In the genomic region with DNA sequence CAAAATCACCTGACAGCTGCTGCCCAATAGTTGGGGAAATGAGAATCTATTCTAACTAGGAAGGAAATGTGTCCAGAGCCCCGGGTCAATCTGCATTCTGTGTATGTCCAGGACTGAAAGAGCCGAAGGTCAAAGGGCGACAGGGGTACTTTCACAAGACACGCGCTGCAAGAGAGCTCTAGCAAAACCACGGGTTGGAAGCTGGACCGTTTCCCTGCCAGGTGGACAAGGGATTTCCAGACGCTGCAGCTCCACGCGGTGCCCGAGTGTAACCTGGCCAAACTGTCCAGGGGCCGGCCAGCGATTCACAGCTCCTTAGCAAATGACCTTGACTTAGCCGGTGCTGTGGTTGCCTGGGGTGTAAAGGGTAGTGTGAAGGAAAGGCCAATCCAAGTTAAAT, we compare ENCODE assay signal across 14 mouse cellular contexts. TPM values are rescaled to one million over a fixed set of nuclear protein-coding genes. Genes with fewer than 3 reads are reported as not detected.
DNase-seq lines count a peak whose midpoint lies in the region; ATAC-seq and TF ChIP-seq lines count a peak whose summit lies in the region.
"Had no signal": no experiment of that assay in that cellular context is flagged by ENCODE, and none has a peak within 500 bp of the region (broad histone marks: within the 10 kb centered on the region; RNA-seq: fewer than 3 reads in every experiment).

No protein-coding gene starts in this region.

- no peak overlapping the region for H3K27ac ChIP-seq in embryonic facial prominence, embryonic 13.5 days
- no peak overlapping the region for H3K27ac ChIP-seq in embryonic facial prominence, embryonic 10.5 days (replicated peaks)
- no peak overlapping the region for H3K27ac ChIP-seq in testis, adult 2 months (ENCODE audit: control insufficient read depth, insufficient read depth, low read depth, low read length)
- peak overlapping the region; percentile 19; the same call in 1 of the 2 replicates for H3K27ac ChIP-seq in limb, embryonic 10.5 days
- H3K27ac ChIP-seq in midbrain, embryonic 14.5 days (replicated peaks; ENCODE audit: low read depth, low read length): no peak overlapping the region
- H3K27ac ChIP-seq: limb, embryonic 12.5 days had no signal

- TF ChIP-seq POLR2A in testis, adult 2 months (IDR thresholded peaks at IDR 0.05; ENCODE audit: control insufficient read depth, low read depth, low read length): no peak
- TF ChIP-seq POLR2A in myocyte (IDR thresholded peaks at IDR 0.05; ENCODE audit: insufficient read length, low read depth): no peak

- no peak overlapping the region for H3ac ChIP-seq in myocyte (ENCODE audit: control insufficient read depth, insufficient read length)

- H3K4me2 ChIP-seq in embryonic facial prominence, embryonic 13.5 days: peak overlapping the region; percentile 32
- H3K4me2 ChIP-seq in myocyte (ENCODE audit: low read depth): peak overlapping the region; percentile 19
- H3K4me2 ChIP-seq in midbrain, embryonic 14.5 days (ENCODE audit: low read length): no peak overlapping the region
- H3K4me2 ChIP-seq: limb, embryonic 12.5 days had no signal

- no peak overlapping the region for H3K9ac ChIP-seq in embryonic facial prominence, embryonic 13.5 days
- H3K9ac ChIP-seq in midbrain, embryonic 14.5 days (replicated peaks; ENCODE audit: low read length): no peak overlapping the region
- H3K9ac ChIP-seq: limb, embryonic 12.5 days had no signal

- no peaks in the 10 kb centered on the region for H3K36me3 ChIP-seq in embryonic facial prominence, embryonic 13.5 days
- peaks cover 17% of the 10 kb centered on the region for H3K36me3 ChIP-seq in embryonic facial prominence, embryonic 10.5 days (replicated peaks)
- H3K36me3 ChIP-seq in testis, adult 2 months (ENCODE audit: control insufficient read depth, insufficient read depth, low read length): no peaks in the 10 kb centered on the region; the same call in none of the 2 replicates
- H3K36me3 ChIP-seq in limb, embryonic 10.5 days: peaks cover 6% of the 10 kb centered on the region; the same call in 1 of the 2 replicates
- H3K36me3 ChIP-seq in myocyte (ENCODE audit: control insufficient read depth, insufficient read depth): no peaks in the 10 kb centered on the region
- H3K36me3 ChIP-seq in midbrain, embryonic 14.5 days (ENCODE audit: control insufficient read depth, insufficient read depth, low read length): 0 out of 2 replicates have a peak, but pooled peaks cover 2% of the 10 kb centered on the region

- H3K4me1 ChIP-seq in embryonic facial prominence, embryonic 13.5 days: 0 out of 2 replicates have a peak, but pooled peaks cover 3% of the 10 kb centered on the region
- H3K4me1 ChIP-seq in embryonic facial prominence, embryonic 10.5 days: peaks cover 13% of the 10 kb centered on the region
- peaks cover 6% of the 10 kb centered on the region for H3K4me1 ChIP-seq in testis, adult 2 months (ENCODE audit: control insufficient read depth, insufficient read depth, low read length)
- peaks cover 9% of the 10 kb centered on the region for H3K4me1 ChIP-seq in limb, embryonic 10.5 days
- no peaks in the 10 kb centered on the region for H3K4me1 ChIP-seq in midbrain, embryonic 14.5 days (ENCODE audit: control insufficient read depth, insufficient read depth, low read length)

- H3K27me3 ChIP-seq in embryonic facial prominence, embryonic 13.5 days: no peaks in the 10 kb centered on the region
- no peaks in the 10 kb centered on the region for H3K27me3 ChIP-seq in embryonic facial prominence, embryonic 10.5 days (replicated peaks; ENCODE audit: low read depth, poor library complexity, severe bottlenecking)
- no peaks in the 10 kb centered on the region for H3K27me3 ChIP-seq in testis, adult 2 months (ENCODE audit: control insufficient read depth, insufficient read depth, low read length)
- no peaks in the 10 kb centered on the region for H3K27me3 ChIP-seq in limb, embryonic 10.5 days (ENCODE audit: low read depth, poor library complexity, severe bottlenecking)
- no peaks in the 10 kb centered on the region for H3K27me3 ChIP-seq in myocyte (ENCODE audit: control insufficient read depth, insufficient read depth, insufficient read length)
- no peaks in the 10 kb centered on the region for H3K27me3 ChIP-seq in midbrain, embryonic 14.5 days (ENCODE audit: control insufficient read depth, insufficient read depth, low read length)
- H3K27me3 ChIP-seq: limb, embryonic 12.5 days had no signal

- no peak for TF ChIP-seq CTCF in testis, adult 2 months (IDR thresholded peaks at IDR 0.05; ENCODE audit: control insufficient read depth, insufficient read depth, insufficient replicate concordance, low read depth, low read length)

- 59% methylated on average over 14 of the region's 14 CpGs for WGBS in embryonic facial prominence, embryonic 13.5 days
- WGBS in embryonic facial prominence, embryonic 10.5 days: 67% methylated on average over 14 of the region's 14 CpGs
- WGBS in limb, embryonic 10.5 days: 75% methylated on average over 14 of the region's 14 CpGs
- WGBS in midbrain, embryonic 14.5 days: 79% methylated on average over 14 of the region's 14 CpGs

- DNase-seq in embryonic facial prominence, embryonic 10.5 days (ENCODE audit: low spot score): no peak
- no peak for DNase-seq in testis, postnatal 14 days (ENCODE audit: low spot score)
- DNase-seq in limb, embryonic 10.5 days (ENCODE audit: low spot score): no peak
- no peak for DNase-seq in midbrain, embryonic 14.5 days
- DNase-seq in adipocyte (ENCODE audit: low spot score): no peak
- DNase-seq: cerebellum, adult 9-11 months; layer of hippocampus, postnatal 36 days had no signal

- no peaks in the 10 kb centered on the region for H3K79me2 ChIP-seq in myocyte (ENCODE audit: control insufficient read depth, insufficient read depth)

- no peak overlapping the region for H3K4me3 ChIP-seq in embryonic facial prominence, embryonic 13.5 days
- H3K4me3 ChIP-seq in embryonic facial prominence, embryonic 10.5 days: no peak overlapping the region
- H3K4me3 ChIP-seq in testis, adult 2 months (ENCODE audit: control insufficient read depth, low read depth, low read length): peak overlapping the region; percentile 55
- H3K4me3 ChIP-seq in limb, embryonic 10.5 days: no peak overlapping the region
- H3K4me3 ChIP-seq in myocyte: no peak overlapping the region
- no peak overlapping the region for H3K4me3 ChIP-seq in midbrain, embryonic 14.5 days (replicated peaks; ENCODE audit: low read depth, low read length)
- H3K4me3 ChIP-seq: limb, embryonic 12.5 days had no signal

- ATAC-seq in embryonic facial prominence, embryonic 13.5 days (ENCODE audit: insufficient number of reproducible peaks, insufficient read depth, low FRiP score, low TSS enrichment, low read depth): no peak
- ATAC-seq in midbrain, embryonic 14.5 days (ENCODE audit: low FRiP score, low TSS enrichment): no peak
- ATAC-seq: activated CD4-positive, CD25-positive, alpha-beta regulatory T cell, adult 4 months; forebrain, embryonic 14.5 days; midbrain, embryonic 16.5 days had no signal

- H3K9me3 ChIP-seq in embryonic facial prominence, embryonic 13.5 days: no peaks in the 10 kb centered on the region
- no peaks in the 10 kb centered on the region for H3K9me3 ChIP-seq in embryonic facial prominence, embryonic 10.5 days
- no peaks in the 10 kb centered on the region for H3K9me3 ChIP-seq in limb, embryonic 10.5 days (replicated peaks)
- no peaks in the 10 kb centered on the region for H3K9me3 ChIP-seq in midbrain, embryonic 14.5 days (ENCODE audit: control insufficient read depth, low read length)
- H3K9me3 ChIP-seq: limb, embryonic 12.5 days had no signal

TF ChIP-seq in myocyte, 11 proteins besides CTCF, POLR2A, EP300 and RAD21:
- TF ChIP-seq USF1 (IDR thresholded peaks at IDR 0.05; ENCODE audit: low read depth) (no peak), CEBPB (IDR thresholded peaks at IDR 0.05; ENCODE audit: insufficient read depth, poor library complexity, severe bottlenecking) (no peak), TCF3 (IDR thresholded peaks at IDR 0.05; ENCODE audit: insufficient read length, low read depth) (no peak), POLR2AphosphoS2 (IDR thresholded peaks at IDR 0.05; ENCODE audit: insufficient read length, low read depth) (no peak), E2F4 (IDR thresholded peaks at IDR 0.05; ENCODE audit: insufficient read depth) (no peak), SRF (IDR thresholded peaks at IDR 0.05; ENCODE audit: control insufficient read depth, insufficient read length, low read depth) (no peak), REST (IDR thresholded peaks at IDR 0.05; ENCODE audit: insufficient read depth, insufficient read length) (no peak)

RNA-seq across cellular contexts. Expression of gene Cdkl4, which starts 19.0 kb away (rescaled TPM):
- polyA plus RNA-seq in embryonic facial prominence, embryonic 13.5 days (2015; fragmentation: Nextera tagmentation; extraction: Ambion mirVana): 0.34 and 1.1 TPM in 2 replicates
- polyA plus RNA-seq in embryonic facial prominence, embryonic 10.5 days (2016; fragmentation: Nextera tagmentation; extraction: Ambion mirVana): 0.74 and 1.0 TPM in 2 replicates
- polyA plus RNA-seq in testis, adult 2 months (2012; rRNA removed): 18.3 and 19.6 TPM in 2 replicates
- 0.14 and 0.51 TPM in 2 replicates for polyA plus RNA-seq in limb, embryonic 10.5 days (2016; fragmentation: Nextera tagmentation; extraction: Ambion mirVana)
- 0.02 TPM for polyA plus RNA-seq in myocyte (2012; fragmentation: generic; extraction: Trizol)
- polyA plus RNA-seq in midbrain, embryonic 14.5 days (2014; fragmentation: Nextera tagmentation; extraction: Ambion mirVana): 3.2 and 3.7 TPM in 2 replicates
